Mouse (Mus musculus) hindbrain, embryonic 16.5 days (tissue): ENCODE results near the gene Zfpm1. TPM values are rescaled to one million over a fixed set of nuclear protein-coding genes. Genes with fewer than 3 reads are reported as not detected.
A peak's percentile ranks its signal among the peaks of the same experiment; 100 is the strongest.

ENCODE experiments used
- ATAC-seq: fragments of 200-750 bp; cut with Nextera tagmentation; 2 replicates; pipeline ENCODE4 v1.8.0; 2017; ENCODE audit warnings: moderate TSS enrichment, moderate library complexity
- H3K27ac ChIP-seq: fragments of 300-500 bp; sonication (generic); 2 replicates; pipeline ENCODE4 v1.5.1; 2014; ENCODE audit warnings: low read depth, mild to moderate bottlenecking, control low read depth, low read length, moderate library complexity
- H3K27me3 ChIP-seq: fragments of 300-500 bp; sonication (generic); replicated peaks from 2 replicates; pipeline ENCODE4 v1.6.1; 2014; ENCODE audit warnings: low read length; ENCODE audit not compliant: control insufficient read depth, insufficient read depth
- H3K36me3 ChIP-seq: fragments of 300-500 bp; sonication (generic); 2 replicates; pipeline ENCODE4 v1.6.1; 2014; ENCODE audit warnings: mild to moderate bottlenecking, low read length, moderate library complexity, mixed read lengths; ENCODE audit not compliant: control insufficient read depth, insufficient read depth
- H3K4me1 ChIP-seq: fragments of 300-500 bp; sonication (generic); 2 replicates; pipeline ENCODE4 v1.6.1; 2014; ENCODE audit warnings: low read depth, low read length; ENCODE audit not compliant: control insufficient read depth, insufficient read depth
- H3K4me2 ChIP-seq: fragments of 300-500 bp; sonication (generic); 2 replicates; pipeline ENCODE4 v1.6.1; 2014; ENCODE audit warnings: mild to moderate bottlenecking, low read length, control low read depth, moderate library complexity
- H3K4me3 ChIP-seq: fragments of 300-500 bp; sonication (generic); 2 replicates; pipeline ENCODE4 v1.5.1; 2014; ENCODE audit warnings: mild to moderate bottlenecking, low read length, control low read depth, moderate library complexity
- H3K9ac ChIP-seq: fragments of 300-500 bp; sonication (generic); 2 replicates; pipeline ENCODE4 v1.6.1; 2014; ENCODE audit warnings: low read depth, mild to moderate bottlenecking, control low read depth, low read length, moderate library complexity
- H3K9me3 ChIP-seq: fragments of 300-500 bp; sonication (generic); 2 replicates; pipeline ENCODE4 v1.6.1; 2014; ENCODE audit warnings: mild to moderate bottlenecking, low read length, moderate library complexity; ENCODE audit not compliant: control insufficient read depth
- WGBS: fragments of 180-500 bp; shearing (Covaris S2); extraction: QIAGEN DNeasy Blood & Tissue Kit; methylation state at CpG from one replicate; pipeline ENCODE4 v1.1.7; 2014; 5-methylcytosine and 5-hydroxymethylcytosine counted together
- polyA plus RNA-seq: library from polyadenylated mRNA; unstranded; fragments of >200 nt; fragmentation: Nextera tagmentation; extraction: Ambion mirVana; gene quantifications from 2 replicates; pipeline ENCODE4 v1.2.1, GENCODE M21; 2015

The Zfpm1 gene
- polyA plus RNA-seq, 1 experiment from 2014 or later: 0.75 TPM

DNA sequence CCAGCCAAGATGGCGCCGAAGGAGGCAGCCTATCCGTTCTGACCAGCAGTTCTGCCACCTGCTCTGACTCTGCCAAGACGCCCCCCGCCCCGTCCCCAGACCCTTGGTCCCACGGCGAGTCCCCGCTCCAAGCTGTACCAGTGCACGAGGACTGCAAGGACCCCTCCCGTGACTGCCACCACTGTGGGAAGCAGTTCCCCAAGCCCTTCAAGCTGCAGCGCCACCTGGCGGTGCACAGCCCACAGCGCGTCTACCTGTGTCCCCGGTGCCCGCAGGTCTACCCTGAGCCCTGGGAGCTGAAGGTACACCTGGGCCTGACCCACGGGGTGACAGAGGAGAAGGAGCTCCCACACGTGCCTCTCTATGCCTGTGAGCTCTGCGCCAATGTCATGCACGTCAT lies 12.5 kb upstream of the Zfpm1 start:
- peak; percentile 63 for ATAC-seq
- Histone ChIP-seq H3K4me1 (peaks cover 18% of the 10 kb centered on the region), H3K9me3 (no peaks in the 10 kb centered on the region), H3K4me2 (peak overlapping the region; percentile 80), H3K27me3 (peaks cover 5% of the 10 kb centered on the region; the same call in 1 of the 2 replicates), H3K27ac (no peak overlapping the region; the same call in 1 of the 2 replicates), H3K4me3 (peak overlapping the region; percentile 45), H3K36me3 (no peaks in the 10 kb centered on the region), H3K9ac (peak overlapping the region; percentile 66)
- WGBS: 5% methylated on average over 21 of the region's 21 CpGs

DNA sequence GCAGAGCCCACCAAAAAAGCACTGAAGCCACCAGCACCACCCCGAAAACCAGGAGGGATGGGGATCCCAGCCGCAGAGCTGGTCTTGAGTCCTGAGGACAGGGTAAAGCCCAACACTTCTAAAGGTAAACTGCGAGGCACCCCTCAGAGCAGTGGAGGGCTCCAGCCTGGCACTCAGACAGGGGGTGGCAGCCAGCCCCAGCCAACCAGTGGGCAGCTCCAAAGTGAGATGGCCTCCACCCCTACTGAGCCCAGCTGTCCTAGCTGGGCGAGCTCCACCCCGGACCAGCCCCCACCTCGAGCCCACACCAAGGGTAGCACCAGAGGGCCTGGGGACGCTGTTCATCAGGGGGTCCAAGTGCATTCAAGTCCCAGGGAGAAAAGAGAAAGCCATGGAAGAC lies 11.4 kb upstream of the Zfpm1 start:
- Histone ChIP-seq H3K9ac (no peak overlapping the region), H3K27me3 (peaks cover 5% of the 10 kb centered on the region; the same call in 1 of the 2 replicates), H3K9me3 (no peaks in the 10 kb centered on the region), H3K4me2 (no peak overlapping the region), H3K27ac (no peak overlapping the region), H3K4me1 (peaks cover 16% of the 10 kb centered on the region), H3K36me3 (no peaks in the 10 kb centered on the region), H3K4me3 (no peak overlapping the region)
- 69% methylated on average over 7 of the region's 7 CpGs for WGBS
- ATAC-seq: no peak

GRCm38 (mm10) chr8:122273152-122273551 lies 8.8 kb upstream of the Zfpm1 start:
- WGBS: 8% methylated on average over 5 of the region's 5 CpGs
- no peak overlapping the region for H3K4me3 ChIP-seq

DNA sequence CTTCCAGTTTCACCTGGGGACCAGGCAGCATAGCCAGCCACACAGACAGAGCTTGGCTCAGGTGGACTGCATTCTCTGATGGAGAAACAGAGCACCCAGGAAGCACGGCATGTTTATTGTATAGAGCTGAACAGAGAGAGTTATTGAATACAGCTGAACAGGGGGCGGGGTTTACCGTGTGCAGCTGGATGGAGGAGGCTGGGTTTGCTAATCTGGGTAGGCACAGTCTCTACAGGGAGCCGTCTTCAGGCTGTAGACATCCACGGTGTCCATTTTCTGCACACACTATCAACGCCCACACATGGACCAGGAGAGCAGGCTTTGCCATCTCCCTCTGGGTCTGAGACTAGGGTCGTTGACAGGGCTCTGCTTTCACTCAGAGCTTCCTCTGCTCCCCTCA lies 8.1 kb upstream of the Zfpm1 start:
- H3K4me3 ChIP-seq: no peak overlapping the region
- no peak for ATAC-seq
- 44% methylated on average over 7 of the region's 7 CpGs for WGBS
- H3K36me3 ChIP-seq: no peaks in the 10 kb centered on the region
- no peak overlapping the region for H3K4me2 ChIP-seq
- H3K27ac ChIP-seq: no peak overlapping the region
- H3K27me3 ChIP-seq: peaks cover 2% of the 10 kb centered on the region; the same call in 1 of the 2 replicates
- no peaks in the 10 kb centered on the region for H3K9me3 ChIP-seq
- peaks cover 6% of the 10 kb centered on the region for H3K4me1 ChIP-seq
- no peak overlapping the region for H3K9ac ChIP-seq

More at GRCm38 (mm10) chr8:122273152-122273551, 8.8 kb upstream of the Zfpm1 start:
- peaks cover 8% of the 10 kb centered on the region for H3K4me1 ChIP-seq
- ATAC-seq: peak; percentile 57
- H3K9me3 ChIP-seq: no peaks in the 10 kb centered on the region
- peaks cover 3% of the 10 kb centered on the region; the same call in 1 of the 2 replicates for H3K27me3 ChIP-seq
- no peaks in the 10 kb centered on the region for H3K36me3 ChIP-seq
- no peak overlapping the region for H3K4me2 ChIP-seq
- no peak overlapping the region for H3K27ac ChIP-seq
- H3K9ac ChIP-seq: no peak overlapping the region

- 75% methylated on average over 11 of the region's 11 CpGs for WGBS
These were observed 7.1 kb upstream of the Zfpm1 start for GRCm38 (mm10) chr8:122274651-122275391.

GRCm38 (mm10) chr8:122276308-122276707 lies 5.6 kb upstream of the Zfpm1 start:
- Histone ChIP-seq H3K9ac (no peak overlapping the region), H3K4me2 (no peak overlapping the region), H3K27me3 (no peaks in the 10 kb centered on the region), H3K36me3 (no peaks in the 10 kb centered on the region), H3K9me3 (no peaks in the 10 kb centered on the region), H3K4me1 (peaks cover 3% of the 10 kb centered on the region; the same call in 1 of the 2 replicates), H3K27ac (no peak overlapping the region), H3K4me3 (no peak overlapping the region)
- WGBS: 95% methylated on average over 5 of the region's 5 CpGs
- no peak for ATAC-seq

More at GRCm38 (mm10) chr8:122274651-122275391, 7.1 kb upstream of the Zfpm1 start:
- no peak overlapping the region for H3K4me2 ChIP-seq
- no peak overlapping the region for H3K4me3 ChIP-seq
- no peak overlapping the region for H3K9ac ChIP-seq
- ATAC-seq: no peak
- H3K9me3 ChIP-seq: no peaks in the 10 kb centered on the region
- no peak overlapping the region for H3K27ac ChIP-seq
- H3K27me3 ChIP-seq: peaks cover 2% of the 10 kb centered on the region; the same call in 1 of the 2 replicates
- H3K4me1 ChIP-seq: no peaks in the 10 kb centered on the region
- H3K36me3 ChIP-seq: no peaks in the 10 kb centered on the region

DNA sequence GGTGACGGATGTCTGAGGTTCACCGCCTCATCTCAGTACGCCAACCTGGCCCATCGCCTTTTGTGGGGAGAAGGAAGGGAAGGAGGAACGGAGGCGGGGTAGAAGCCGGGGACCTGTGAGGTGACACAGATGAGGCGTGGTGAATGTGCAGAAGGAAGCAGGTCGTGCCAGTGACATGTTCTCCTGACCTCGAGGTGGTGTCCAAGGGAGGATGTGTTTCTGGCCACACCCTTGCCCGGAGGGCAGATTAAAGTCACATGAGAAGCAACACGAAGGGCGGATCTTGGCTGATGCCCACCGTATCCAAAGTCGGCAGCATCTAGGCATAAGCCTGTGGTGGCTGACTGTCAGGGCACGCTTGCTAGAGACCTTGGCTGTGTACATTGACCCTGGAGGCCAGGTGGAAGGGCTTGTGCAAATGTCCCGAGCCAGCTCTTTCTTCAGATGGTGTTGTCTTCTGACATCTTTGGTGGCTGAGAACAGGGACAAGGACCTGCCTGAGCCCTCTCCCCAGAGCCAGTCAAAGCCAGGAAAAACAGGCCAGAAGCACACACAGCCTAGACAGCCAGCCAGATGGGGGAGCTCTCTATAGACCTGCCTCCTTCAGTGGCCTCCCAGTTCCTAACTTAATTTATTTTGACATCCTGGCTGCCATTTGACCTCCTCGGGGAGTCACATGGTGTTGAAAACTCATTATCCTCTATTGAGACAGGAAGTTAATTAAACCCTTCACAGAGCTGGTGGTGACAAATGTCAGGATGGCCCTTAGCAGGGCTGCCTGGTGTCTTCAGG lies 4.5 kb upstream of the Zfpm1 start:
- Histone ChIP-seq H3K27ac (no peak overlapping the region), H3K27me3 (no peaks in the 10 kb centered on the region), H3K4me2 (no peak overlapping the region), H3K36me3 (no peaks in the 10 kb centered on the region), H3K9me3 (no peaks in the 10 kb centered on the region), H3K9ac (no peak overlapping the region), H3K4me1 (peaks cover 3% of the 10 kb centered on the region; the same call in 1 of the 2 replicates), H3K4me3 (no peak overlapping the region)
- no peak for ATAC-seq
- WGBS: 77% methylated on average over 18 of the region's 18 CpGs

- no peak overlapping the region for H3K27ac ChIP-seq
- H3K36me3 ChIP-seq: no peaks in the 10 kb centered on the region
- no peak overlapping the region for H3K4me2 ChIP-seq
- H3K9ac ChIP-seq: no peak overlapping the region
- no peak overlapping the region for H3K4me3 ChIP-seq
- H3K4me1 ChIP-seq: peaks cover 25% of the 10 kb centered on the region
- ATAC-seq: no peak
- 80% methylated on average over 4 of the region's 4 CpGs for WGBS
- H3K27me3 ChIP-seq: no peaks in the 10 kb centered on the region
- H3K9me3 ChIP-seq: no peaks in the 10 kb centered on the region
These were observed 1.8 kb upstream of the Zfpm1 start for GRCm38 (mm10) chr8:122280156-122280555.
